Mouse (Mus musculus): ENCODE results near the gene Lsm7.

DNA sequence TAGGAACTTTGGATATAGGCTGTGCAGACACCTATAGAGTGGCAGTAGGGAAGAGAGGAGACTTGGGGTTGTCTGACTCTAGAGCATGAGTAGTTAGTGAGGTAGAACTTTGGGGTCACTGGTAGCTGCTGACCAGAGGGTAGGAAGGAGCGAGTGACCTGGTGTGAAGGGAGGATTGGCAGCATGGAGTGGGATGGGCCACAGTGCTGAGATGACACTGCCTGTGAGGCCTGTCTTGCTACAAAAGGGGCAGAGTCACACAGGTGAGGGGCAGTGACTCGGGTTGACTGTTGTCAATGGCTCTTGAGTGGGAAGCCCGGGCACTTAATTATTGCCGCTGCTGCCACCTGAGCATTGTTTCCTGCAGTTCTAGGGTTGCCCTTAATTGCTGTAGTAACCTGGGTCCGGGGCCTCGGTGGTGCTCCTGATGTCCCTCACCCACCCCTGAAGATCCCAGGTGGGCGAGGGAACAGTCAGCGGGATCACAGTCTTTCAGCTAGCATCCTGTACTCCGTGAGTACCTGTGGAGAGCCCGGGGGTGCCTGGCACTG is 27.1 kb downstream of the Lsm7 start:
- no peak for TF ChIP-seq CTCF (IDR thresholded peaks at IDR 0.05)
- TF ChIP-seq EP300 (IDR thresholded peaks at IDR 0.05) = no peak
